Mouse (Mus musculus) megakaryocyte, embryonic 14.5 days (primary cell): ENCODE data around the gene Dact2. TPM values are rescaled to one million over a fixed set of nuclear protein-coding genes. Genes with fewer than 3 reads are reported as not detected.

Experiments
- H3K27me3 ChIP-seq: replicated peaks from 2 replicates; pipeline ENCODE3; 2012; ENCODE audit warnings: inconsistent platforms
- H3K36me3 ChIP-seq: replicated peaks from 2 replicates; pipeline ENCODE3; 2012; ENCODE audit warnings: low read length, inconsistent platforms, mixed read lengths
- H3K4me1 ChIP-seq: 2 replicates; pipeline ENCODE4 v1.6.1; 2012; ENCODE audit warnings: inconsistent platforms
- H3K4me3 ChIP-seq: replicated peaks from 2 replicates; pipeline ENCODE3; 2012; ENCODE audit warnings: moderate library complexity, mild to moderate bottlenecking, inconsistent platforms
- H3K9me3 ChIP-seq: 2 replicates; pipeline ENCODE4 v1.6.1; 2012; ENCODE audit warnings: inconsistent platforms
- FLI1 ChIP-seq: IDR thresholded peaks from 2 replicates; pipeline ENCODE4 v1.6.1; 2012; ENCODE audit warnings: low read length, inconsistent platforms, mixed read lengths
- GATA1 ChIP-seq: IDR thresholded peaks from 3 replicates; pipeline ENCODE4 v1.6.1; 2012; ENCODE audit warnings: mixed read lengths, low read length, inconsistent platforms, borderline replicate concordance
- polyA plus RNA-seq: library from polyadenylated mRNA; stranded (reverse); fragments of >175 nt; gene quantifications from 2 replicates; pipeline ENCODE4 v1.2.3, GENCODE M21; 2012; ENCODE audit warnings: low replicate concordance; ENCODE audit not compliant: insufficient read depth

Dact2 gene
- polyA plus RNA-seq, 1 experiment = 0.19 TPM

DNA sequence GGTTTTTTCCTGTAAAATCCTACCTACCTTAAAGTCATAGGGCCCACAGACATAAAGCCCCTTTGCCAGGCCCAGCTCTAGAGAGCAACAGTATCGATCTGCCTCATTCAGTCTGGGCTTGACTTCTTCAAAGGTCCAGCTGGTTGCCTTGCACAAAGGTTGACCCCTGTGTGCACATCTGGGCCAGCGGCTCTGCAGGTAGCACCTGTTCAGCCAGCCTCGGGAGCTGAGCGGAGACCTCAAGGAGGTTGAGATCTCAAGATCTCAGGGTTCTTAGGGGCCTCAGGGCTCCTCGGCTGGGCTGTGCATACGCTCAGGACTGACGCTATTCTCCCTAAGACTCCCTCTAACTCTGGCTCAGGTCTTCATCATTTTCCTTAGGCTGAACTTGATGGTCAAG, 3.9 kb downstream of the Dact2 start:
- peaks cover 7% of the 10 kb centered on the region; the same call in 1 of the 2 replicates for H3K9me3 ChIP-seq
- TF ChIP-seq GATA1 (no peak), FLI1 (no peak)
- peaks cover 10% of the 10 kb centered on the region for H3K4me1 ChIP-seq
- H3K4me3 ChIP-seq = no peak overlapping the region
- H3K27me3 ChIP-seq = peaks cover 74% of the 10 kb centered on the region
- no peaks in the 10 kb centered on the region for H3K36me3 ChIP-seq

DNA sequence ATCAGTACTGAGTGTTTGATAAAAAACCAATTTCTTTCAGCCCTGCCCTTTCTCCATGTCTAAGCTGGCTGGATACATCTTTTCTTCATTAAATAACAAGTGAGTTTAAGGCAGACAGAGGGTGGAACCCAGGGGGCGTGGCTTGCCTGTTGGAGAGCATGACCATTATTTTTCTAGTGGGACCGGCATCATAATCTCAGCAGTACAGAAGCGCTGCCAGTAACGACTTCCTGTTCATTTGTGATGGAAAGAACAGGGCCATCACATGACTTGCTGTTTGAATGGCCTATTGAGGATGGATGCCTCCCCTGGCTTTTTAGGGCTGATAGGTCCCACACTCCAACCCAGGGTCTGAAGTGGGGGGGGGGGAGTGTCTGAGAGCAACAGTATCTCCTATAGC, 4.5 kb downstream of the Dact2 start:
- Histone ChIP-seq H3K4me3 (no peak overlapping the region), H3K27me3 (peaks cover 68% of the 10 kb centered on the region), H3K4me1 (peaks cover 10% of the 10 kb centered on the region), H3K36me3 (no peaks in the 10 kb centered on the region), H3K9me3 (peaks cover 7% of the 10 kb centered on the region; the same call in 1 of the 2 replicates)
- no peak for TF ChIP-seq FLI1

DNA sequence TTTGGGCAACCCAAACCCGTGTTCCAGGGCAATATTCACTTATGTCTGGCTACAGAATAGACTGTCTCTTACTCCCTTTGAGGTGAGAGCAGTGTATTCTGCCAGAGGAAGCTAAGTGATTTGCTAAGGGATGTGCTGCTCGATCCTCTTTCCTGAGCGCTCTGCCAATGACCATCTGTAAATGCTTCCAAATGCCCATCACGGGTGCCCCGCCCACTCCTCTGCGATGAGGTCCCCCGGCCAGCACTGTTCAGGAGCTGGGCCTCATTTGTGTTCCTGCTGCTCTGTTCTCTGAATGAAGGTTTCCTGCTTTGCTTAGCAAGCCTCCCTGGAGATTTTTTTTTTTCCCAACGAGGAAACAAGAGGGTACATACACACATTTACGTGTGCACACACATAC, 11.2 kb downstream of the Dact2 start:
- peaks cover 16% of the 10 kb centered on the region for H3K9me3 ChIP-seq
- peaks cover 6% of the 10 kb centered on the region for H3K4me1 ChIP-seq
- no peaks in the 10 kb centered on the region for H3K36me3 ChIP-seq
- peaks cover 49% of the 10 kb centered on the region for H3K27me3 ChIP-seq
- no peak overlapping the region for H3K4me3 ChIP-seq
- TF ChIP-seq GATA1 = no peak
- no peak for TF ChIP-seq FLI1

DNA sequence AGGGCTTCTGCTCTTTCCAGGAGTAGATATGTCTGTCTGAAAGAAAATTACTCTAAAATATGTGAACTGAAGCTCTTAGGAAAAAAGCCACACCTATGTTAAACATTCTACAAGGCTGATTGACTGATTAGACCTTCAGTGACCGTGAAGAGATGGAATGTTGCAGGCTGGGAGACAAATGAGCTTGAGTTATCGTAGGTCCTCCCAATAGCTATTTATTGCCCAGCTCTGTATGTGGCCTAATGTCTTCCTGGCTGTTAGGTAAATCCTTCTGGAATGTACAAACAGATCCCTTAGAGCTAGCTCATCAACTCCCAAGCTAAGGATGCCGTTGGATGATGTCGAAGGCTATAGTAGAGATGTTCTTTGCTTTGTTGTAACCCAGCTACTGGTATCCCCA, 11.7 kb downstream of the Dact2 start:
- TF ChIP-seq FLI1 (no peak), GATA1 (no peak)
- H3K4me3 ChIP-seq = no peak overlapping the region
- no peaks in the 10 kb centered on the region for H3K36me3 ChIP-seq
- peaks cover 49% of the 10 kb centered on the region for H3K27me3 ChIP-seq
- H3K4me1 ChIP-seq = peaks cover 6% of the 10 kb centered on the region
- peaks cover 16% of the 10 kb centered on the region for H3K9me3 ChIP-seq

DNA sequence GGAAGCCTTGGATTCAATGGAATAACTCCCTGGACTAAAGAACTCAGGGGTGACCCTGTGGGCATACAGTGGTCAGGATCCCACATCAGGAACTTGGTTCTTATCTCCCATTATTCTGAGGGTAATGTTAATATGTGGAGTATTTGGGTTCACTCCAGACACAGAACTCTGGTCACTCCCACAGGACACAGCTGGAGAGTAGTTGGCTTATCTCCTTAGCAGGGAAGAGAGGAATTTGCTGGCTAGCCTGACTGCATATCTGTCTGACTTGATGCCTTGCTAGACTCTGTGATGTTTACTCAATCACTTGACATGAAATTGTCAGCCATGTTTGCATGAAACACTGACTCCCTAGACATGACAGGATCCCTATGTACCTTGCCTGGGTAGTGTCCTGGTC, 15.6 kb downstream of the Dact2 start:
- no peak for TF ChIP-seq FLI1
- TF ChIP-seq GATA1 = no peak
- Histone ChIP-seq H3K9me3 (no peaks in the 10 kb centered on the region), H3K4me1 (peaks cover 6% of the 10 kb centered on the region), H3K27me3 (peaks cover 45% of the 10 kb centered on the region), H3K36me3 (no peaks in the 10 kb centered on the region), H3K4me3 (no peak overlapping the region)

DNA sequence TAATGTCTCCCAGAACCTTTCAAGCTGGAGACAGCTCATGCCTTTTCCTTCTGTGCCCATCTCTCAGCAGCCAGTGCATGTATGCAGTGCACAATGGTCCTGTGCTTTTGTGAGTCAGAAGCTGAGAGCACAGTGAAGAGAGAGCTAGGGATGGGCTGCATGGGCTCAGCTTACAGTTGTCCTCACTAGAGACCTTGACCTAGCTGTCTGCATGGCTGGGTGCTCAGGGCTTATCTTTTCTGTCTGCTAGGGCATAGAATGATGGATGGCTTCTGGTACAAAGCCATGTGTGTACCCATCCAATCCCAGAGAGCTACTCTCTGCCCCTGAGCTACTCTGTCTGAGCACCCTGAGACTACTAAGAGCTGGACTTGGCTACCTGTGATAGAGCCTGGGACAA, 17.0 kb downstream of the Dact2 start:
- H3K4me3 ChIP-seq = no peak overlapping the region
- peaks cover 48% of the 10 kb centered on the region for H3K27me3 ChIP-seq
- H3K4me1 ChIP-seq = peaks cover 6% of the 10 kb centered on the region
- TF ChIP-seq FLI1 = no peak
- no peak for TF ChIP-seq GATA1
- H3K9me3 ChIP-seq = no peaks in the 10 kb centered on the region
- H3K36me3 ChIP-seq = no peaks in the 10 kb centered on the region

DNA sequence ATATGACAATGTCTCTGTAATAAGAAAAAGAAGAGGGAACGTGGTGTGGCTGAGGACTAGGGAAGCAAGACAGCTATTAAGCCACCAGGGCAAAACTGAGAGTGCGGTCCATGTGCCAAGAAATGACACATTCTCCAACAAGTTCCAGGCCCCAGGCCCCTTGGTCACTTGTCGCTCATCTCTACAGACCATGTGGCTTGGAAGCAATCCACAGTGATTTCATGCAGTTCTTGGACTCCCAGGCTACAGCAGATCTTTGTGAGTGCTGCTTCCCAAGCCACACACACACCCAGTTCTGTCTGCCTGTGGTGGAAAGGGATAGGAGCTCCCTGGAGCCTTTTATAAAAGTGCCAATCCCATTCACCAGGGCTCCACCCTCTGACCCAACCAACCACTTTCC, 17.9 kb downstream of the Dact2 start:
- Histone ChIP-seq H3K9me3 (no peaks in the 10 kb centered on the region), H3K36me3 (no peaks in the 10 kb centered on the region), H3K27me3 (peaks cover 45% of the 10 kb centered on the region), H3K4me1 (peaks cover 6% of the 10 kb centered on the region), H3K4me3 (no peak overlapping the region)
- TF ChIP-seq FLI1 (no peak), GATA1 (no peak)

DNA sequence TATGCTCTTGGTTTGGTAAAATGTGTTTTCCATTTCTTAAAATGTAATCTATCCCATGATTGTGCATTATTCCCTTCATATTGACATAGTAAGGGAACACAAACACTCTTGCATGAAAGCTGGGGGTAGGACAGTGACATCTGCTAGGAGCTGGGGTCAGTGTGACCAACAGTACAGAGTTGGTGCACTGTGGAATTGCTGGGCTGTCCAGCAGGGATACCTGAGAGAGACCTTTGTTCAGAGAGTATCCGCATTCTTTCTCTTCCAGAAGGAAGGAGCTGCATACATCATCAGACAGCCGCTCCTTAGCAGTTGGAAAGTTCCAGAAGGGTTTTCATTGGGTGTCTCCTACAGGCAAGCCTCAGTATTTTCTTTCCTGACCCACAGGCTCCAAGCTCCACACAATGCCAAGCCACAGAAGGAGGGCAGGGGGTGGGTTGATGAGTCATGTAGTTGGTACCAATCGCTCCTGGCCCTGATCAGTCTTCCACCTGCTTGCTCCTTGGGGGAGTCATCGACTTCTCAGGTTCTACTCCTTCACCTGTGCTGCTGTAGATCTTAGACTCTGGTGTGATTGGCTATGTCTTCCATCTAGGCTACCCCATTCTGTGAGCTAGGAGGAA, 19.8 kb downstream of the Dact2 start:
- Histone ChIP-seq H3K4me3 (no peak overlapping the region), H3K9me3 (no peaks in the 10 kb centered on the region), H3K4me1 (peaks cover 6% of the 10 kb centered on the region), H3K27me3 (peaks cover 40% of the 10 kb centered on the region), H3K36me3 (no peaks in the 10 kb centered on the region)
- TF ChIP-seq GATA1 (no peak), FLI1 (no peak)

DNA sequence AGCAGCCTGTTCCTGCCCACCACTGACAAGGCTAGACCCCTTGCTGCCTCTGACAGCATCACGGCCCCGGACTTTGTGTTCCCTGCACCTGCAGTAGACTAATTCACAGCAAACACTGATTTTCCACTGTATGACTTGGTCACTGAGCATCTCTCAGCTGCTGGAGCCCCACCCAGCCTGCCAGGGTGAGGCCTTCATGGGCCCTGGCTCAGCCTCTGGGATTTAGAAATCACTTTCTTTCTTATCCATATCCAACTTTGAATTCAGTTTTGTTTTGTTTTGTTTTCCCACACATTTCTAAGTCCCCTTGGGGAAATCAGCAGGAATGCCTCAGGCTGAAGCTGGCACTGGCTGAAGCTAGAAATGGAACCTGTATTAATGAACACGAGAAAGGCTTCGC, 20.4 kb downstream of the Dact2 start:
- H3K9me3 ChIP-seq = no peaks in the 10 kb centered on the region
- H3K36me3 ChIP-seq = no peaks in the 10 kb centered on the region
- no peak overlapping the region for H3K4me3 ChIP-seq
- TF ChIP-seq FLI1 (no peak), GATA1 (no peak)
- peaks cover 12% of the 10 kb centered on the region for H3K4me1 ChIP-seq
- peaks cover 41% of the 10 kb centered on the region for H3K27me3 ChIP-seq

DNA sequence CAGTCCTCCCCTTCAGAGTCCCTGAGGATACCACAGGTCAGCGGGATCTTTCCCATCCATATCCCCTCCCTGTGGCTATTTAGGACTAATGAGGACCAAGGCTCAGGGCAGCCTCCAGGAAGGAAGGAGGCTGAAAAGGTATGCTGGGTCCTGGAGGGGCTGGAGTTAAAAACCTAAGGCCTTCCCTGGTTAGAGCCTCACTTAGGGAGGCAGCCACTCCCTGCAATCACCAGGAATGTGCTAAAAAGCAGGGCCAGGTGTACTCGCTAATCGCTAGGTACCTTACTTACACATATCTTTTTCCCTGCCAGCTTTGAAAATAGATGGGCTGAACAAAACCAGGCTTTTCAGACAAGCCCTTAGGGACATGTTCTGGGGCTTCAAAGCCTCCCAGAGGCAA, 21.2 kb downstream of the Dact2 start:
- Histone ChIP-seq H3K9me3 (no peaks in the 10 kb centered on the region), H3K27me3 (peaks cover 37% of the 10 kb centered on the region)
- no peak for TF ChIP-seq FLI1
- TF ChIP-seq GATA1 = no peak

DNA sequence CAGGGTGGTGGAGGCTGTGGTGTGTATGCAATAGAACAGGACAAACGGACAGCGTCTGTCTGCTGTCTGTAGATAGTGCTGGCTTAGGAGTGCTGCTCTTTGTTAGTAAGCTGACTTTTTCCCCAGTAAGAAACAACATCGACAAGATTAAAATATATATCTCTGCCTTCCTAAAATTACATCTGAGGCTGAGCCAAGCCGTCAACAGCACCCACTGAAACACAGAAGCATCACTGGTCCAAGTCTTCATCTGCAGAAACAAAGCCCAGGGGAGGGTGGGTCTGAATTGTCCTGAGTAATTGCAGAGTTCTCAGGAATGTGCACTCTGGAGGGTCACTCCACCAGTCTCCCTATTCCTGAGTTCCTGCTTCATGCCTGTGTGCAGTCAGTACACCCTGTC, 25.2 kb downstream of the Dact2 start:
- Histone ChIP-seq H3K36me3 (no peaks in the 10 kb centered on the region), H3K4me1 (peaks cover 29% of the 10 kb centered on the region), H3K27me3 (peaks cover 23% of the 10 kb centered on the region), H3K4me3 (peak overlapping the region; percentile 38), H3K9me3 (no peaks in the 10 kb centered on the region)
- TF ChIP-seq FLI1 (no peak), GATA1 (no peak)

More for the DNA sequence above, 21.2 kb downstream of the Dact2 start:
- Histone ChIP-seq H3K4me1 (peaks cover 12% of the 10 kb centered on the region), H3K4me3 (no peak overlapping the region), H3K36me3 (no peaks in the 10 kb centered on the region)
